In genomic region chr4:150294870-150295269, GRCm38 (mm10) we compare ENCODE assay signal across 19 mouse cellular contexts.
"Had no signal": no experiment of that assay in that cellular context is flagged by ENCODE, and none has a peak within 500 bp of the region (broad histone marks: within the 10 kb centered on the region; RNA-seq: fewer than 3 reads in every experiment).

No protein-coding gene starts in this region.

- H3K9ac ChIP-seq: liver, embryonic 15.5 days; lung, embryonic 14.5 days; midbrain, embryonic 12.5 days; neural tube, embryonic 13.5 days; neural tube, embryonic 15.5 days had no signal

- H3K4me2 ChIP-seq: liver, embryonic 15.5 days; lung, embryonic 14.5 days; midbrain, embryonic 12.5 days; neural tube, embryonic 13.5 days; neural tube, embryonic 15.5 days had no signal

- H3K9me3 ChIP-seq: liver, embryonic 15.5 days; neural tube, embryonic 13.5 days; neural tube, embryonic 15.5 days had no signal

- H3K27ac ChIP-seq: liver, embryonic 15.5 days; midbrain, embryonic 12.5 days; neural tube, embryonic 13.5 days; neural tube, embryonic 15.5 days had no signal

- DNase-seq: lung, adult 18-20 months; lung, embryonic 14.5 days; lung, postnatal 10 days; lung, postnatal 4 days; midbrain, embryonic 14.5 days; retina, postnatal 1 day; right cerebral cortex, adult 18-20 months; right cerebral cortex, postnatal 25 days; right cerebral cortex, postnatal 4 days; spleen, adult 18-20 months; thymus, adult 18-20 months; thymus, postnatal 14 days; thymus, postnatal 36 days had no signal

- H3K4me3 ChIP-seq: liver, embryonic 15.5 days; midbrain, embryonic 12.5 days; myocyte; neural tube, embryonic 13.5 days; neural tube, embryonic 15.5 days had no signal

- H3K36me3 ChIP-seq: liver, embryonic 15.5 days; neural tube, embryonic 15.5 days had no signal

- H3K4me1 ChIP-seq: midbrain, embryonic 12.5 days had no signal

- H3K27me3 ChIP-seq: liver, embryonic 15.5 days; midbrain, embryonic 12.5 days; neural tube, embryonic 13.5 days; neural tube, embryonic 15.5 days had no signal

- ATAC-seq: midbrain, embryonic 16.5 days had no signal
